Mouse (Mus musculus) ES-E14 (cell line): ENCODE data around the gene Qars. TPM values are rescaled to one million over a fixed set of nuclear protein-coding genes. Genes with fewer than 3 reads are reported as not detected.

Experiments used
- DNase-seq: peaks from one replicate; pipeline ENCODE4 v3.0.0-alpha.2; 2013; ENCODE audit warnings: low read depth, low spot score
- H3K27ac ChIP-seq: 2 replicates; pipeline ENCODE4 v1.5.1; 2012; ENCODE audit warnings: low read depth, mild to moderate bottlenecking, low read length, moderate library complexity, mixed read lengths; ENCODE audit not compliant: poor library complexity, insufficient read depth, severe bottlenecking
- H3K36me3 ChIP-seq: 2 replicates; pipeline ENCODE4 v1.6.1; 2012; ENCODE audit warnings: mild to moderate bottlenecking, low read length, moderate library complexity, mixed read lengths; ENCODE audit not compliant: control insufficient read depth, poor library complexity, insufficient read depth, severe bottlenecking
- H3K4me1 ChIP-seq, 2 experiments: fragments of 150-350 bp in 1 of 2; sonication (generic) in 1 of 2; 2 replicates each; pipeline ENCODE4 v1.6.1; 2012; ENCODE audit warnings: low read length in 2 of 2, mild to moderate bottlenecking in 1 of 2, mixed read lengths in 1 of 2; ENCODE audit not compliant: control insufficient read depth in 2 of 2, insufficient read depth in 2 of 2, poor library complexity in 1 of 2
- H3K4me3 ChIP-seq, 2 experiments: fragments of 150-350 bp in 1 of 2; sonication (generic) in 1 of 2; 2 replicates each; pipeline ENCODE4 v1.5.1; 2012; ENCODE audit warnings: low read length in 2 of 2, low read depth in 1 of 2, mild to moderate bottlenecking in 1 of 2, mixed read lengths in 1 of 2; ENCODE audit not compliant: insufficient read depth in 1 of 2, poor library complexity in 1 of 2, severe bottlenecking in 1 of 2
- H3K9ac ChIP-seq: 2 replicates; pipeline ENCODE4 v1.6.1; 2012; ENCODE audit warnings: low read depth, mild to moderate bottlenecking, low read length, mixed read lengths; ENCODE audit not compliant: poor library complexity, insufficient read depth, severe bottlenecking
- H3K9me3 ChIP-seq: fragments of 150-350 bp; sonication (generic); 2 replicates; pipeline ENCODE4 v1.6.1; 2012; ENCODE audit warnings: low read depth, mild to moderate bottlenecking, low read length; ENCODE audit not compliant: control insufficient read depth, insufficient read depth
- CHD2 ChIP-seq: IDR thresholded peaks from 2 replicates; pipeline ENCODE4 v1.6.1; 2014; ENCODE audit warnings: mild to moderate bottlenecking, low read depth, low read length, inconsistent platforms
- HCFC1 ChIP-seq: IDR thresholded peaks from 2 replicates; pipeline ENCODE4 v1.6.1; 2012; ENCODE audit warnings: low read length, inconsistent platforms, borderline replicate concordance; ENCODE audit not compliant: insufficient read depth
- MAFK ChIP-seq: IDR thresholded peaks from 2 replicates; pipeline ENCODE4 v1.6.1; 2014; ENCODE audit warnings: mild to moderate bottlenecking, low read depth, low read length, inconsistent platforms; ENCODE audit not compliant: insufficient read depth
- ZC3H11A ChIP-seq: IDR thresholded peaks from 2 replicates; pipeline ENCODE4 v1.6.1; 2012; ENCODE audit warnings: low read depth, mild to moderate bottlenecking, inconsistent platforms, low read length, borderline replicate concordance
- ZNF384 ChIP-seq: IDR thresholded peaks from 2 replicates; pipeline ENCODE4 v1.6.1; 2012; ENCODE audit warnings: low read depth, low read length, inconsistent platforms
- in situ Hi-C, 2 experiments: fragments of 600-800 bp; cut with MboI; formaldehyde crosslinking; loops; one replicate each; pipeline ENCODE4 v1.15.1; 2025; ENCODE audit warnings: low sequenced_read_pairs in 2 of 2, inconsistent platforms in 1 of 2; ENCODE audit not compliant: unreplicated experiment in 2 of 2
- total RNA-seq: library from RNA; depleted of rRNA; stranded (reverse); fragments of 300-350 nt; gene quantifications from 2 replicates; pipeline ENCODE4 v1.2.3, GENCODE M21; 2012

Gene Qars
- total RNA-seq, 1 experiment = 393 TPM

GRCm38 (mm10) chr9:108530954-108531353 is 23.4 kb downstream of the Qars start:
- Histone ChIP-seq H3K27ac (no peak overlapping the region), H3K36me3 (peaks cover 36% of the 10 kb centered on the region), H3K9me3 (no peaks in the 10 kb centered on the region), H3K9ac (no peak overlapping the region), H3K4me3 (no peak overlapping the region), H3K4me1 (no peaks in the 10 kb centered on the region)
- TF ChIP-seq CHD2 (no peak), ZNF384 (no peak), MAFK (no peak), HCFC1 (no peak), ZC3H11A (no peak)
- in situ Hi-C loops = no loop called here
- DNase-seq = no peak

GRCm38 (mm10) chr9:108531496-108531895 is 24.0 kb downstream of the Qars start:
- no peaks in the 10 kb centered on the region for H3K4me1 ChIP-seq
- H3K36me3 ChIP-seq = peaks cover 38% of the 10 kb centered on the region
- H3K9me3 ChIP-seq = no peaks in the 10 kb centered on the region
- DNase-seq = no peak
- H3K9ac ChIP-seq = no peak overlapping the region
- no peak overlapping the region for H3K27ac ChIP-seq
- in situ Hi-C loops = no loop called here
- TF ChIP-seq HCFC1 (no peak), ZC3H11A (no peak), ZNF384 (no peak), CHD2 (no peak), MAFK (no peak)
- no peak overlapping the region for H3K4me3 ChIP-seq

- TF ChIP-seq MAFK (no peak), ZNF384 (no peak), HCFC1 (no peak), CHD2 (no peak), ZC3H11A (no peak)
- in situ Hi-C loops = no loop called here
- no peak overlapping the region for H3K4me3 ChIP-seq
- no peak overlapping the region for H3K27ac ChIP-seq
- H3K9ac ChIP-seq = no peak overlapping the region
- H3K4me1 ChIP-seq = no peaks in the 10 kb centered on the region
- no peak for DNase-seq
- peaks cover 51% of the 10 kb centered on the region for H3K36me3 ChIP-seq
- no peaks in the 10 kb centered on the region for H3K9me3 ChIP-seq
Measured at GRCm38 (mm10) chr9:108540846-108541245, 33.3 kb downstream of the Qars start.

DNA sequence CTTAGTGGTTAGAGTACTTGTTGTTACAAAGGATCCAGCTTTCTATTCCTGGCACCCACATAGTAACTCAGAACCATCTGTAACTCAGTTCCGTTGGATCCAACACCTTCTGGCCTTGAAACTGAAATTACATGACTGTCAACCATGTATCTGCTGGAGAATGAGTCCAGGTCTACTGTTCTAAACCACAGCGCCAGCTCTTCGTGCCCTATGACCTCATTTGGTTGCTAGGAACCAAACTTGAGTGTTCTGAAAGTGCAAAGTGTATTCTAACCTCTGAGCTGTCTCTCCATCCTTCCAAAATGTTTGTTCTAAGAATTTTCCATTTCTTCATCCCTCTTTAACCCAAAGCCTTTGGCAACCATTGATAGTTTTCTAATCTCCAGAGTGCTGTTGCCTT is 38.5 kb downstream of the Qars start:
- Histone ChIP-seq H3K9ac (no peak overlapping the region), H3K9me3 (no peaks in the 10 kb centered on the region), H3K4me1 (no peaks in the 10 kb centered on the region; a peak in 2 of 4 replicates), H3K4me3 (no peak overlapping the region), H3K36me3 (peaks cover 38% of the 10 kb centered on the region), H3K27ac (no peak overlapping the region)
- in situ Hi-C loops = no loop called here
- no peak for DNase-seq
- TF ChIP-seq ZC3H11A = no peak
- TF ChIP-seq ZNF384 = no peak
- no peak for TF ChIP-seq HCFC1
- no peak for TF ChIP-seq CHD2
- TF ChIP-seq MAFK = no peak

GRCm38 (mm10) chr9:108546875-108547274 is 39.4 kb downstream of the Qars start:
- in situ Hi-C loops = no loop called here
- no peak overlapping the region for H3K4me3 ChIP-seq
- no peaks in the 10 kb centered on the region; a peak in 2 of 4 replicates for H3K4me1 ChIP-seq
- DNase-seq = no peak
- H3K36me3 ChIP-seq = peaks cover 34% of the 10 kb centered on the region
- TF ChIP-seq ZC3H11A (no peak), ZNF384 (no peak), MAFK (no peak), HCFC1 (no peak), CHD2 (no peak)
- no peaks in the 10 kb centered on the region for H3K9me3 ChIP-seq
- H3K27ac ChIP-seq = no peak overlapping the region
- no peak overlapping the region for H3K9ac ChIP-seq
